Mouse (Mus musculus) spleen, postnatal 36 days (tissue): ENCODE results near the gene Bmf.

Experiments used
- DNase-seq, 2 experiments: peaks; one replicate each; pipeline ENCODE4 v3.0.0; 2022; ENCODE audit warnings: low spot score in 2 of 2, mixed read lengths in 1 of 2

The Bmf gene

GRCm38 (mm10) chr2:118480886-118481285 lies 68.6 kb downstream of the Bmf start:
- DNase-seq = no peak

- DNase-seq = peak; percentile 92 to 95
These were observed 70.0 kb downstream of the Bmf start, which contains the start of gene Srp14 for GRCm38 (mm10) chr2:118479550-118479909. TSS of gene Srp14 (minus strand) at chr2:118479711.

GRCm38 (mm10) chr2:118478833-118479549 lies 70.5 kb downstream of the Bmf start:
- DNase-seq = no peak
